Mouse (Mus musculus): ENCODE measurements around the gene Hnrnpa2b1.

Gene Hnrnpa2b1

GRCm38 (mm10) chr6:51468891-51469561 is 668 bp downstream of the Hnrnpa2b1 start:
- DNase-seq, result peak; percentile 70 to 71

- no peak for DNase-seq
Observed at GRCm38 (mm10) chr6:51467649-51468048, 2.0 kb downstream of the Hnrnpa2b1 start.

GRCm38 (mm10) chr6:51460363-51460762 is 9.3 kb downstream of the Hnrnpa2b1 start:
- DNase-seq, result no peak

- DNase-seq, result no peak
Observed at GRCm38 (mm10) chr6:51460021-51460360, 9.7 kb downstream of the Hnrnpa2b1 start.

- DNase-seq, result no peak
Observed at GRCm38 (mm10) chr6:51459313-51460020, 10.2 kb downstream of the Hnrnpa2b1 start.

- DNase-seq, result no peak
Observed at GRCm38 (mm10) chr6:51458925-51459312, 10.8 kb downstream of the Hnrnpa2b1 start.

GRCm38 (mm10) chr6:51457770-51458387 is 11.8 kb downstream of the Hnrnpa2b1 start:
- DNase-seq, result no peak

- no peak for DNase-seq
Observed at GRCm38 (mm10) chr6:51457283-51457682, 12.4 kb downstream of the Hnrnpa2b1 start.

- DNase-seq, result no peak
Observed at GRCm38 (mm10) chr6:51456198-51456597, 13.5 kb downstream of the Hnrnpa2b1 start.

GRCm38 (mm10) chr6:51454949-51455348 is 14.7 kb downstream of the Hnrnpa2b1 start:
- DNase-seq, result no peak

GRCm38 (mm10) chr6:51452927-51453503 is 16.7 kb downstream of the Hnrnpa2b1 start:
- no peak for DNase-seq

GRCm38 (mm10) chr6:51442191-51442835 is 27.4 kb downstream of the Hnrnpa2b1 start:
- no peak for DNase-seq

- no peak for DNase-seq
Observed at GRCm38 (mm10) chr6:51438826-51439330, 30.8 kb downstream of the Hnrnpa2b1 start.

- DNase-seq, result peak in 1 of 2 experiments; percentile 52
Observed at GRCm38 (mm10) chr6:51437665-51438064, 32.0 kb downstream of the Hnrnpa2b1 start.

- no peak for DNase-seq
Observed at GRCm38 (mm10) chr6:51434270-51434669, 35.4 kb downstream of the Hnrnpa2b1 start.

- peak; percentile 60 to 76 for DNase-seq
Observed at GRCm38 (mm10) chr6:51432535-51433397, 36.9 kb downstream of the Hnrnpa2b1 start, which contains the start of gene Nfe2l3. Nfe2l3 (plus strand) TSS chr6:51432670.

- DNase-seq, result no peak
Observed at GRCm38 (mm10) chr6:51424537-51424936, 45.2 kb downstream of the Hnrnpa2b1 start.

GRCm38 (mm10) chr6:51423466-51424122 is 46.1 kb downstream of the Hnrnpa2b1 start:
- DNase-seq, result no peak

GRCm38 (mm10) chr6:51417306-51417936 is 52.3 kb downstream of the Hnrnpa2b1 start:
- DNase-seq, result peak; percentile 26 to 57

GRCm38 (mm10) chr6:51416433-51416832 is 53.3 kb downstream of the Hnrnpa2b1 start:
- DNase-seq, result no peak

Measured in lung, adult 18-20 months (tissue).